Mouse (Mus musculus) A20 (cell line): ENCODE measurements at regions not wholly inside any gene's neighbourhood (a gene's known extent, or its start where the extent isn't known, plus 50 kb on each side); places are given as distances from the start of the nearest gene placed in this dataset.

Experiments
- DNase-seq: peaks from one replicate; pipeline ENCODE4 v3.0.0-alpha.2; 2011; ENCODE audit warnings: low read depth, low spot score

DNA sequence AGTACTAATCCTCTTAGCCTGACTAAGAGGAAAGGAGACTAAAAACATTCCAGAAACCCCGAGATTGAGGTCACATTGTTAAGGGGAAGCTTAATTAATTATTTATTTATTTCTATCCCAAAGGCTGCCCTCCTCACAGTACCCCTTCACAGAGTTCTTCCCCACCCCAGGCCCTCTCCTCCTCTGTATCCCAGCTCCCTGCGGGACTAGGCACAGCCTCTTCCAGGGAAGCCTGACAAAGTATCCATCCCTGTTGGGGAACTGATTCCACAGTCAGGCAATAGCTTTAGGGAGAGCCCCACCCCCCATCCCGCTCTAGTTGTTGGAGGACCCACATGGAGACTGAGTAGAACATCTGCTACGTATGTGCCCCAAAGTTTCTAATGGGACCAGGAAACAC is 254.6 kb downstream of the Atp23 start:
- DNase-seq: no peak

DNA sequence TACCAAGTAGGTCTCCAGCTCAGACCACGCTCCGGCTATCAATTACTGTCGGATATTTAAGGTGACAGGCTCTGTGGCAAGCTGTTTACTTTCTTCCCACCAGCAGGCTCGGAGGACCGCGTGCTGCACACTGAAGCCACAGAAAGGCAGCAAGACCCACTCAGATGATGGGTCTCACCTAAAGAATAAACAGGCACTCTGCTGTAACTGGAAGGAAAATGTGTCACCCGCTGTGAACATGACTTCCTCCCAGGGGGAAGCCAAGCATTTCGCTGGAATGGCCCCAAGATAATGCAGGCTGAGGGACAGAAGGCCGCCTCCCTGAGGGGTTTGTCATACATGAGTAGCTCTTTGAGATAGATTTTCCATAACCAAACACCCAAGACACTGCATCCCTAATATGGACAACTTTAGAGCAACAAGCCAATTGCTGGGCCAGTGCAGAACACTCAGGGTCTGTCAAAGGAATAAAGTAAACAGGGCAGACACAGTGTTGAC is 259.3 kb downstream of the Atp23 start:
- DNase-seq: no peak

DNA sequence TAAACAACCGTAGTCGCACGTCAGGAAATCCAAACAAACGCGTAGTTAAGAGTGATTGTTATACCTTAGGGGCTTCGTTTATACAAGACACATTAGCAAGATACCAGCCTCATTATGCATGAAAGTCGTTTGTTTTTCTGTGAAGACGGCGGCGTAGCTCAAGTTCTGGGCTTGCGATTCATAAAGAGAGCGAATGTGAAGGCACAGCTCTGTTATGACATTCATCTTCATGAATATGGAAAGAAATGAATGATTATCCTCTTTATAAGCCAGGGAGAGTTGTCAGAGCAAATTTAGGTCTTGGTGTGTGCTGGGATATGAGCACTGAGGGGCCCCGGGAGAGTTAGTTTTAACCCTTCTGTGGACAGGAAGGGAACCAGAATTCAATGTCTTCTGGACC is 266.4 kb downstream of the Atp23 start:
- DNase-seq: no peak

DNA sequence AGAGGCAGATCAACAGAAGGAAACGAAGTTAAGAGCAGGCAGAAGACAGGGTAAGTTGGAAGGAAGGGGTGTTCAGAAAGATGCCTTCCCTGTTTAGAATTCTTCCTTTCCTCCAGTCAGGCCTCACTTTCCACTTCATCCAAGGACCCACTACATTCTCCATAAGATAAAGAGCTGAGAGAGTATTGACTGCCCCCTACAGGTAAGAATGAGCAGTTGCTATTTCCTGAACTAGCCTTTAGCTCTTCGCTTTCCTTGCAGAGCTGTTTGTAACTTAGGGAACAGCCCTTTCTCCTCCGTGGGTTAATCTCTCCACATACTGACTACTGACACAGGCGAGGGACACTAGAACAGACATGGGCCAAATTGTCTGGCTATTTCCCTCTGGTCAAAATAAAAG is 273.1 kb downstream of the Atp23 start:
- no peak for DNase-seq

DNA sequence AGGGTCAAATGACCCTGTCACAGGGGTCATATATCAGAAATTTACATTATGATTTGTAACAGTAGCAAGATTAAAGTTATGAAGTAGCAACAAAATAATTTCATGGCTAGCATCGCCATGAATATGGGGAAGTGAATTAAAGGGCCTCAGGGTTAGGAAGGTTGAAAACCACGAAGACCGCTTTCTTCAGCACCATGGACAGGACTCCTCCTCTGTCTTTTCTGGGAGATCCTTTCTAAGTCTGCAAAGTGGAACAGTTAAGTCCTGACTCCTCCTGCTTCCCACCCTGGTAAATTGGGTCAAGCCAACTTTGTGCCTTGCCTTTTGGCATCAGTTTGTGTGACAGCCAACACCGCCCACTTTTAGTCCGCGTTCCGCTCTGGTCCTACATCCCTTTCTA is 275.7 kb downstream of the Atp23 start:
- DNase-seq: no peak

DNA sequence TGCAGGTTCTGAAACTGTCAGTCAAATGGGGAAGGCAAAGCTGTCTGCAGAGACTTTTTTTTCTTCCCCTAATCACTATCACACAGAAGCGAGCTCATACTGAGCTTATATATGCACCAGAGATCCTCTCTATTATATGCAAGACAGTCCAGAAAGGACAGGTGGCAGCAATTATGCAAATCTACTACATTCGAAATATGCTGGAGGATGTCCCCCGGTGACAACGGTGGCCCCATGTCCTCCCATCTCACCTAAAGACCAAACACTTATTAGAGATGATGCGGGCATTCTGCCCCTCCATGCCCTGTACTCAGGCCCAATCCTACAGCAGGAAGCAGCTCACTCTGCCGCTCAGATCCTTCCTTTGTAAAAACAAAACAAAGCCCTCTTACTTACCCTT is 280.4 kb downstream of the Atp23 start:
- DNase-seq: no peak

DNA sequence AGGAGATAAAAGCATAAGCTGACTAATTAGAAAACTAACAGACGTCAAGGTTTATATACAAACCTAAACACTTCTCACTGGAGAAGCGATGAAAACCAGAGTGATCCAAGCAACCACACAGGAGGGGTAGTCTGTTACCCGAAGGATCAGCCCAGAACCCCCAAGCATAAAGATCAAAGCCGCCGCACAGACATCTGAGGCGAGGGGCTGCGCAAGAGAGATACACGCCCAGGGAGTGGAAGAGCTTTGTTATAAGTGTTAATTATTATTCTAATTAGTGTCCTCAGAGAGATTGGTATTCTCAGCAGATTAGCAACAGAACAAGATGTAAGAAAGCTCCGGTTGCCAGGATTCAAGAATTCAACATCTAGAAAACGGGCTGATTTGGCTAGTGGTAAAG is 281.2 kb downstream of the Atp23 start:
- no peak for DNase-seq

DNA sequence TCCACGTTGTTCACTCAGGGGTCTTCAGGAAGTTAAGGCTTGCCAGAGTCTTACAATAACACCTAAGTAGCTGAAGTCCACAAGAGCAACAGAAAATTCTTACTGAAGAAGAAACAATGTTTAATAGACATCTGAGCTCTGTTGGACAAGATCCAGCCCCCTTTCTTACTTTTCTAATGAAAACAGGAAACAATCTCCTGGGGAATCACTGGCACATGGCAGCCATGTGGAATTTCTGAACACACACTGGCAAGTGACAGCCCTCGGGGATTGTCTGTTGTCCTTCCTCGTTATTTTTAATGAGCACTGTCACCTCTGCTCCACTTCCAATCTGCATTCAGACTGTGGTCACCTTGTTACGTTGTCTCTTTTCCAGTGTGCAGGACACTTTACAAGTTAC is 288.9 kb downstream of the Atp23 start:
- DNase-seq: no peak

DNA sequence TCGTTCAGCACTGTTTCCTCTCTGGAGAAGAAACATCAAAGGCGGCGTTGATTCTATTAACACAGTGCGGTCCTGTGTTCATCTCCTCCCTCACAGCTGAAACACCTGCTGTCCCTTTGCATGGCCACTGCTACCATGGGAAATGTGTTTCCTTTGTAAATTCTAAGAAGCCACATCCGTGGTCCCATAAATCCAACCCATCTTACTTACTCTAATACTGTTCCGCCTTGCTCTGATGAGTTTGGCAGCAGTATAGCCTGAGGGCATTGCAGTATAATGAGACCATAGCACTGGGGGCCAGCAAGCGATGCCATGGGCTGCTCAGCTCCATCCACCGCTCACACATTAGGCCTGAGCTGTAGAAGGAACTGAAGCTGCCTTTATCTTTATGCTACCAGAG is 290.6 kb downstream of the Atp23 start:
- DNase-seq: no peak

DNA sequence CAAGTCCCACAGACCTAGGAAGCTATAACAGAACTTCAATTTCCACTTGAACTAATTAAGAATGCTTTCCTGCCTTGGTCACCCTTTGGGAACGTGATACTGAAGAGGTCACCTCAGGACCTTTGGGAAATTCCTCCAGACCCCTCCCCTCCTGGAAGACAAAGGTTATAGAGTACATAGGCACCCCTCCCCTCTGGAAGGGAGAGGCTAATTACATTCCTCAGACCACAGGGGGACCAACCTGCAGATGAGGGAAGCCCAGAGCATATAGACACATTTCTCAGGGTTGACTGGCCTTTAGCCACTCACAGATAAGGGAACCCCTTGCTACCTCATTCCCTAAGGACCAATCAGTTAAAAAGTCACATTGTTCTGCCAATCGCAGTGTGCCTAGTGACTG is 301.5 kb downstream of the Atp23 start:
- no peak for DNase-seq

DNA sequence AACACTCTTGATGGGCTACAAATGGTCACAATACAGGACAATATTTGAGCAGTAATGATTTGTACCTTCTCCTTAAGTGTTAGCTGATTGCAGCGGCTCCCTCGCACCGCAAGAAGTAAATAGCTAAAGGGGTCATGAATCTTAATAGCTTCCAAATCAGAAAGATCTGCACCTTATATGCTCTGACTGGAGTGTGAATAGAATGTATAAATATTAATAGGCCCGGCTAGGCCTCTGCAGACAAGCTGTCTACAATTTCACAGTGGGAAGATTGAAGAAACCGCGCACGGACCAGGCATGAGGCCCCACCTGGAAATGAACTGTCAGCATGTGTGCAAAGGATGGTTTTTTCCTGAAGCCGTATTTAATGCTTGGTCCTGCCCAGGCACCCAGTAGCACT is 333.0 kb downstream of the Atp23 start:
- DNase-seq: no peak

DNA sequence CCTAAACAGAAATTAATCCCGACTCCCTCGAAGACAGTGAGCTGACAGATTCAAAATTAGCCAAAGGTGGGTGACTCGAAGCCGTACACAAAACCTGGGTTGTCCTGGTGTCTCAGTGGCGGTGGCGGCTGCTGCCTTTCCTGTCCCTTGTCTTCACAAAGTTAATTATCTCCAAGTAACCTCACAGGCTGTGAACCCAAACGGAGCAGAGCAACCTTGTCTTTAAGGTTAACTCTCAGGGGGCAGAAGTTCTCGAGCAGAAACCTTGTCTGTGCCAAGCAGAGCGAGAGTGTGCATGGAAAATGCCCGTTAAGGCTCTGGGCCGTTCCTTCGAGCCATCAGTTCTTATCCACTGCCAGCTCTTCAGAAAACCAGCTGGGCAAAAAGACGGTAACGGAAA is 335.8 kb downstream of the Atp23 start:
- no peak for DNase-seq

DNA sequence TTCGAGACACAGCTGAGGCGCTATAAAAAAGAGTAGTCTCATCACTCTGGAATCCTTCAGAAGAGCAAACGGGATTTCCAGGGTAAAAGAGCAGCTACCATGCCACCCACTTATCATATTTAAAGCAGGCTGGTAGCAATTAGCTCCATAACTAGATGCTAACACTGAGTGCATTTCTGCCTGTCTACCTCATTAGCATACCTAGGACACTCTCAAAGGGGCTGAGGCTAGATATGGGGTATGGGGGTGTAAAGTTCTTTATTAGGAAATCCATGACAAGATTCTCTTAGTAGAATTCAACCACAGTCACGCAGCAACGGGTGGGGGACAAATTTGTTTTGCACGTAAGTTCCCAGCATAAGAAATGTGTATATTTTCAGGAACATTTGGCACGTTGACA is 346.1 kb downstream of the Atp23 start:
- no peak for DNase-seq

DNA sequence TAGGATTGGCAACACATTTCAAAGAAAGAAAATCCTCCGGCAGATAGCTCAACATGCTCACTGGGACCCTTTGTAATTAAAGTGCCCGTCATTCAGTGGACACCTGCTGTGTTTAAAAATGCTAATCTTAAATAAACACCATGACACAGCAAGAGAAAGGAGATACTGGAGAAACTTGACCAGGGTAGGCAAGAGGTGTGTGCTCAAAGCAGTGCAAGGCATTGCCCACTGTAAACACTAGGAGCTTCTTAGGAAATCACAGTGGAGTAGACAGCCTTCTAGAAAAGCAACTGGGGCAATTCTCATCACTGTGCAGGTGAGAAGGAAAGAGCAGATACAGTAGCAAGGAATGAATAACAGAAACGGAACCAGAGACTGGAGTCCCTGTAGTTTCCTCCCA is 369.2 kb downstream of the Atp23 start:
- DNase-seq: no peak

DNA sequence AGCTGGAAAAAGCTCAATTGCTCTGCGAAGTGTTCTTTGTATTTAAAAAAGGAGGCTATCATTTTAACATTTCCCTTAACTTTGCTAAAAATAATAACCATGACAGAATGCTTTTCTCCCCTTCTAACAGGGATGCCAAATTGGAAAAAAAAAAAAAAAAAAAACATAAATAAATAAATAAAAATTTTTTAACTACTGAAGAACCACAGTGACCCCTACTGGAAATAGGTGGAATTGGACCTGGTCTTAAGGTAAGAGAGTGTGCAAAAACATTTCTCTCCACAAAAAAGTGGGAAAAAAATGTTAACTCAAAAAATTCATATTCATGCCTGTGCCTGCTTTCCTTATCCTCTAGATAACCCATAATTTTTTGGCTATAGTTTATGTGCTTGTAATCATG is 369.8 kb downstream of the Atp23 start:
- DNase-seq: peak; percentile 8

DNA sequence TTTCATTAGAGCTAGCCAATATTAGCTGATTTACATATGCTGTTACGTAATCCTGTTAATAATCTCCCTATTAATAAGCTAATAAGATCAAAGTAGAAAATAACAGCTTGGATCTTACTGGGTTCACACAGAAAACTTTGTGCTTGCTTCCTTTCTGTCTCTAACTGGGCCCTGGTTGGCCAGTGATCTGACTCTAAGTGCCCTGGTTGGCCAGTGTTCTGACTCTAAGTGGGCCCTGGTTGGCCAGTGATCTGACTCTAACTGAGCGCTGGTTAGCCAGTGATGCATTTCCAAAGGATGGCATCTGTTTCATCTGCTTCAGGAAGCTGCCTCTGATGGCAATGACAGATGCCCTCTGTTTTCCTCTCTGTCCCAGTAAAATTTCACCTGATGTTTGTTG is 372.4 kb downstream of the Atp23 start:
- no peak for DNase-seq

DNA sequence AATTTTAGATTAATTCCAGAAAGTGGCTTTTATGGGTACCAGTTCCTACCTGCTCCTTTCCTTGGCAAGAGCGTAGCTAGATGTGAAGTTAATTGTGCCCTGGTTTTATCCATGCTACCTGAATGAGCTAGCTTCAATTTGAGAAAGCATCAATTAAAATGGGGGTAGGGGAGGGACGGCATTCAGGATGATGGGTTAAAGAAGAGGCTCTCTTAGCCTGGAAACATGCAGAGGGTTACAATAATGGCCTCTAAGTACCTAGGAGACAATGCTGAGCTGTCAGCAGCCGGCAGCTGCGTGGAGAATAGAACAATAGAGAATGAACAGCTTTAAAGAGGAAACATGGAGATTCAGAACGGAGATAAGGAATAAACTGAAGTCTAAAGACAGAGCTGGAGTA is 375.0 kb downstream of the Atp23 start:
- DNase-seq: no peak

DNA sequence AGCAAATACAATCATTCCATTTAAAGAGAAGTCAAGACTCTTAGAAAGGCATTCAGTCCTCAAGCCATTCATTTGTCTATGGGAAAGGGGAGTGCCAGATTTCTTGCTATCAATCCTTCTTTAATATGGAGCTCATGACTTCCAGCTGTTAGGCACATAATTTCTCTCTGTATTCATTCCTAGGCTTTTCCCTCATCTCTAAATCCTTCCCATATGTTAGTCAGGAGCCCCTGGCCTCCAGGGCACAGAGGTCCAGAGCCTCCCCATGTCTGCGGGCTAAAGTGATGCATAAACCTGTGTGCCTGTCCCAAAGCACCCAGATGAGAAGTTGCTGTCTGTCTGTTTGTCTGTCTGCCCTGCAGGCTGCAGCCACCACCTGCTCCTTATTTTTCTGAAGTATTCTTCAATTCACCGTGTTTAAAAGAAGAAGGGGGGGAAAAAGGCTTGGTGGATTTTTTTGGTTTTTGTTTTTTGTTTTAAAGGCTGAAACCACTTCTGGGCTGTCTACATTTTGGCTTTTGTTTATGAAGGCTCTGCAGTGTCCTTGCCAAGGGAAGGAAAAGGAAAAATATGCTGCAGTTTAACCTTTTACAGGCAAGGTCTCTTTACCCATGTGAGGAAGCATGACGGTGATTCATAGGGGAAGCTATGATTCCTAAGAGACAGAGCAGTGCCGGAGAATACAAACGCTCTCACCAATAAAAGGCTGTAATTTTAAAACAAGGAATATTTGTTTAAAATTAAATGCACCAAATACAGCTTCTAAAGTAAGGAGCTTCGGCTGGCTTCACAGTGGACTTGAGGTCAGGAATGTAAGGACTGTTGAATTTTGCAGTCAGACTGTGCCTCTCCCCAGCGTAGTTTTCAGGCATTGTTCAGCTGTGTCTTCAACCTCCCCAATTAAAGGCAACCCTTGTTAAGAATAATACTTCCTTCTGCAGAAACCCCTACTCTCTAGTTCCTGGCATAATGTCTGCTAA is 379.0 kb downstream of the Atp23 start:
- no peak for DNase-seq

DNA sequence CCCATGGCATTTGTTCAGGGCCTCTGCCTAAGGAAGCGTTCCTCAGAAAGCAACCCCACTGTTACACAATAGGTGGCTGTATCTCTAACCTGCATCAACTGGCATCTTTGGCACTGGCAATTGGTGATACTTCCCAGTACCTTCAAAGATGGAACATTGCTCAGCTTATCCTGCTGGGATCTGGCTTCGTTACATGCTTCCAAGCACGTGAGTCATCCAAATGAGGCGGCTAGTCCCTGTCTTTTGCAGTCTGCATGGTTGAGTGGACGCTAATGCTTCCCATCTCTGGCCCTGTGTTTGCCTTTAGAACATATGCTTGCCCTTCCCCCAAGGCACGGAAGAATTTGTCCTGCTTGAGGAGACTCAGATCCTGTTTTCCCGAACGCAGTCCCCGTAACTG is 380.2 kb downstream of the Atp23 start:
- no peak for DNase-seq

DNA sequence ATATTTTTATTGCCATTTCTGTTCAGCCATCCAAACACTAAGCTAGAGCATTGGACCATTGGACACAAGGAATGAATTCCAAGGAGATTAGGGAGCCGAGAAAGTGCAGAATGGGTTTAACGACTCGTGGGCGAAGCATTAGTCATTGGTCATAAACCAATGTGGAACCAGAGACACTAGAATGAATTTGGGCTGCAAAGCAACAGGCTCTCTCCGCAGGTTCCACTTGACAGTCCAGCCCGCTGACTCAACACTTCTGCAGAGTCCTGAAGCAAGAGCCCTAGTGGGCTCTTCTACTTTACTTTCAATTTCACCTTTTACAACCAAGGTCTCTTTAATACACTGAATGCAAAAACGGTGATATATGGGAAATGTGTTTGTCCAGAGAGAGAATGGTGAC is 388.0 kb downstream of the Atp23 start:
- DNase-seq: no peak

DNA sequence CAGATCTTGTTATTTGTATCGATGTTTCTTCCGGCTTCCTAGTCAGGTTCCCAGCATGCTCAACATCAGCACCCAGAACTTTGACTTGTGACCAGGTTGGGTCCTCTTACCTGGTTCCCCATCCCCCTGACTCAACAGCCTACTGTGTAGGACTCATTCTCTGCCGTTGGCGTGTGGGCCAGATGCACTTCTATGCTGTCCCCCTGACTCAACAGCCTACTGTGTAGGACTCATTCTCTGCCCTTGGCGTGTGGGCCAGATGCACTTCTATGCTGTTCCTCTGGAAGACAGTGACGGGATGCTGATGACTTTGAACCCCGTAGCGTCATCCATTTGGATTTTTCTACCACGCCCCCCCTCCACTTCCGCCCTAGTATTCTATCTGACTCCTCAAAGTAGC is 389.6 kb downstream of the Atp23 start:
- DNase-seq: no peak

DNA sequence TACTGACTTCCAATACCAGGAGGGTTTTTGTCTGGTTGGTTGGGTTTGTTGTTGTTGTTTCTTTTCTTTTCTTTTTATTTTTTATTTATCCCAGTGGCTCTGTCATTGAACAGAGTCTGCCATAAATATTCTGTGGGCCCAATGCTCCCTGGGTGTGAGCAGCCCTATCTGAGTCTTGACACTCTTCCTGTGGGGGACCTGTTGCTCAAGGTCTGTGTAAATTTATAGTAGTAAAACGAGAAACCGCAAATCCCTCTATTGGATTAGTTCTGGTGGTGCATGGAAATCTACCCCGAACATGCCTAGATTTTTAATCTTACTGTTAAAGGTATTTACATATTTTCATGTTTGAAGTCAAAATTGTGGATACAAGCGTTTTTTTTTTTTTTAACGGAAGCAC is 395.2 kb downstream of the Atp23 start:
- no peak for DNase-seq

DNA sequence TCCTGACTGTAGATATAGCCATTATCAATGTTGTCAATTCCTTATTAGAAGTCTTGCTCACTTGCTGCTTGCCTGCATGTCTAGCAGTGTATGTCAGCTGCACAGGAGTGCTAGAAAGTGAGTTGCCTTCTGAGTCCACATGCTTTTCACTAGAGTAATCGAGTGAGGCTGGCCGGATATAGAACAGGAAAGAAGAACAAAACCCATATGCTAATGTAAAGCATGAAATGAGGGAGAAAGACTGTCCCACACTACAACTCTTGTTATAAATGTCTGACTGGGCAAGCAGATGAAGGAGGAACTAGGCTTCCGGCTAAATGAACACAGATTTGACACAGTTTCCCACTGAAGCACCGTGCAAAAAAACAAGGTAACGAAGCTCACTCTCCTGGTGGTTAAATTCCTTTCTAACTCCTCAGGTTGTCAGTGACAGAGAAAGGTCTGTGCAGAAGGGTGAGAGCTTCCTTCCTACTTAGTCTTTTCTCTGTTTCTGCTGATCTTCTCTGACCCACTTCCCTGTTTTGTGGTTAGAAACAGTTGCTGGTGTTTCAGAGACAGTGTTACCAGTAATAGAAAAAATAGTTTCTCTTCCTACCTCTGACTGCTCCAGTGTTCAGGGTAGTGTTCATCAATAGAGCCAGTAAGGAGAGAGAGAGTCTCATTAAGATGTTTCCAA is 399.0 kb downstream of the Atp23 start:
- no peak for DNase-seq
